Mouse (Mus musculus) kidney, postnatal 0 days (tissue): Measurements from ENCODE around the gene Gm20388. TPM values are rescaled to one million over a fixed set of nuclear protein-coding genes. Genes with fewer than 3 reads are reported as not detected.

ENCODE experiments used
- ATAC-seq: fragments of 200-750 bp; cut with Nextera tagmentation; replicated peaks from 2 replicates; pipeline ENCODE4 v1.8.0; 2017; ENCODE audit warnings: low read depth, moderate number of reproducible peaks, moderate TSS enrichment, moderate library complexity; ENCODE audit not compliant: low FRiP score
- DNase-seq: peaks from one replicate; pipeline ENCODE4 v3.0.0-alpha.2; 2016; ENCODE audit warnings: low spot score
- H3K27ac ChIP-seq: fragments of 300-500 bp; sonication (generic); 2 replicates; pipeline ENCODE4 v1.5.1; 2014; ENCODE audit warnings: mild to moderate bottlenecking
- H3K27me3 ChIP-seq: fragments of 300-500 bp; sonication (generic); 2 replicates; pipeline ENCODE4 v1.6.1; 2014; ENCODE audit warnings: low read length, mixed read lengths; ENCODE audit not compliant: insufficient read depth
- H3K36me3 ChIP-seq: fragments of 300-500 bp; sonication (generic); 2 replicates; pipeline ENCODE4 v1.6.1; 2014; ENCODE audit warnings: low read length, mixed read lengths; ENCODE audit not compliant: insufficient read depth
- H3K4me1 ChIP-seq: fragments of 300-500 bp; sonication (generic); replicated peaks from 2 replicates; pipeline ENCODE4 v1.6.1; 2014; ENCODE audit warnings: antibody characterized with exemption, low read length, mixed read lengths; ENCODE audit not compliant: insufficient read depth
- H3K4me2 ChIP-seq: fragments of 300-500 bp; sonication (generic); 2 replicates; pipeline ENCODE4 v1.6.1; 2014; ENCODE audit warnings: mild to moderate bottlenecking, low read length, moderate library complexity, mixed read lengths
- H3K4me3 ChIP-seq: fragments of 300-500 bp; sonication (generic); replicated peaks from 2 replicates; pipeline ENCODE4 v1.5.1; 2014; ENCODE audit warnings: low read depth, low read length
- H3K9ac ChIP-seq: fragments of 300-500 bp; sonication (generic); 2 replicates; pipeline ENCODE4 v1.6.1; 2014; ENCODE audit warnings: low read depth, low read length
- H3K9me3 ChIP-seq: fragments of 300-500 bp; sonication (generic); replicated peaks from 2 replicates; pipeline ENCODE4 v1.6.1; 2016; ENCODE audit warnings: low read length, inconsistent platforms, mixed read lengths
- CTCF ChIP-seq: IDR thresholded peaks from 2 replicates; pipeline ENCODE4 v1.5.1; 2016; ENCODE audit warnings: antibody characterized with exemption, low read depth, mild to moderate bottlenecking, moderate library complexity
- WGBS: fragments of 180-500 bp; shearing (Covaris S2); extraction: QIAGEN DNeasy Blood & Tissue Kit; methylation state at CpG from one replicate; pipeline ENCODE4 v1.1.7; 2014; 5-methylcytosine and 5-hydroxymethylcytosine counted together
- polyA plus RNA-seq: library from polyadenylated mRNA; unstranded; fragments of >200 nt; fragmentation: Nextera tagmentation; extraction: Ambion mirVana; gene quantifications from 2 replicates; pipeline ENCODE4 v1.2.1, GENCODE M21; 2015

The Gm20388 gene
- polyA plus RNA-seq, 1 experiment from 2014 or later: not detected

DNA sequence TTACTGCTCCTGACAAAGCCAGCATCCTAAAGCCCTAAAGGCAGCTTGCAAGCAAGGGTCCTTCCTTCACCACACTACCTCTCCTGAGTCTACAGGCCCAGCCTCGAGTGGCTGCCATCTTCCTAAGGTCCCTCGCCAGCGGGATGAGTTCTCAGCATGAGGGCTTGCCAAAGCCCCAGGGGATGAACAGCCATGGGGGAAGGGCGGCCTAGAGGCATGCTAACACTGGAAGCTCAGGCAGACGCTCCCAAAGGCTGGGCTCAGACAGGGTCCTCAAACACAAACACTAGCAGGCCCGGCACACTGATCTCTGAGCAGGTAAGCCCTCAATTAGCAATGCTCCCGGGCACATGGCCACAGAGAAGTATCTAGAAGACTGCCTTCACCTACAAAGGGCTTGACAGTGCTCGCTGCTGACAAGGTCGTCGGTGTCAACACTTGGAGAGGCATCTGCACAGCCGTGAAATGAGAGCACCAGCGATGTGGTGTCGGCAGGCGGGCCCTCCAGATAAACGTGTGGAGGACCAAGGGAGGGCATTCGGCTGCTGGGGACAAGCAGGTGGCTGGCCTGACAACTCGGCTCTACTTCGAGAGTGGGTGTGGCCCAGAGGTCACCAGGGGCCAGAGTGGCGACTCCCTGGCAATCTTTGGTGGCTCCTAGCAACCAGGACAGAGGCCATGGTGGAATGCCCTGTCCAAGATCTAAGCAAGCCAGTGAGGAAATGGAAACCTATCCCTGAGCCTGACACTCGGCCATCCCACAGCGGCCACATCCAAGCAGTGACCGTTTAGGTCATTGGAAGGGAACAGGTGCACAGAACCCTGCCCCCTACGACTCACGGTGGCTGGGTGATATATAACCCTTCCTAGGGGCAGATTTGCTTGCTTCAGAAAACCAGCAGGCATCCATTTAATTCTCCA is 1640.7 kb downstream of the Gm20388 start:
- Histone ChIP-seq H3K9ac (no peak overlapping the region), H3K4me1 (no peaks in the 10 kb centered on the region), H3K36me3 (peaks cover 32% of the 10 kb centered on the region), H3K27me3 (no peaks in the 10 kb centered on the region), H3K4me3 (no peak overlapping the region), H3K9me3 (no peaks in the 10 kb centered on the region), H3K27ac (no peak overlapping the region), H3K4me2 (no peak overlapping the region)
- ATAC-seq (no peak), DNase-seq (no peak)
- 64% methylated on average over 24 of the region's 24 CpGs for WGBS
- no peak for TF ChIP-seq CTCF

DNA sequence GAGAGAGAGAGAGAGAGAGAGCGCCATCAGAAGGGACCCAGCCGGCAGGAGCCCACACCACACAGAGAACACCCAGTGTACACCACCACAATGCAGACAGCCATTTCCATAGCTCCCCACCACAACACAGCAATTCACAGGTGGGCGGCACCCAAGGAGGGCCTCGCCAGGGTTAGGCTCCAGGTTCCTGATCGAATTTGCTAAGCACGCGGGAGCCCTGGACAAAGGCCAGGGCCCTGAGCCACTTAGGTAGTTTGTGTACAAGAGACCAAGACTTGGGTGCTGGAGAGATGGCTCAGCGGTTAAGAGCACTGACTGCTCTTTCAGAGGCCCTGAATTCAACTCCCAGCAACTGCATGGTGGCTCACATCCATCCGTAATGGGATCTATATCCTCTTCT is 1641.9 kb downstream of the Gm20388 start:
- Histone ChIP-seq H3K4me1 (no peaks in the 10 kb centered on the region), H3K36me3 (peaks cover 32% of the 10 kb centered on the region), H3K4me2 (no peak overlapping the region), H3K27ac (no peak overlapping the region), H3K9ac (no peak overlapping the region), H3K4me3 (no peak overlapping the region), H3K9me3 (no peaks in the 10 kb centered on the region), H3K27me3 (no peaks in the 10 kb centered on the region)
- ATAC-seq: no peak
- no peak for TF ChIP-seq CTCF
- WGBS: 90% methylated on average over 9 of the region's 9 CpGs
- no peak for DNase-seq

DNA sequence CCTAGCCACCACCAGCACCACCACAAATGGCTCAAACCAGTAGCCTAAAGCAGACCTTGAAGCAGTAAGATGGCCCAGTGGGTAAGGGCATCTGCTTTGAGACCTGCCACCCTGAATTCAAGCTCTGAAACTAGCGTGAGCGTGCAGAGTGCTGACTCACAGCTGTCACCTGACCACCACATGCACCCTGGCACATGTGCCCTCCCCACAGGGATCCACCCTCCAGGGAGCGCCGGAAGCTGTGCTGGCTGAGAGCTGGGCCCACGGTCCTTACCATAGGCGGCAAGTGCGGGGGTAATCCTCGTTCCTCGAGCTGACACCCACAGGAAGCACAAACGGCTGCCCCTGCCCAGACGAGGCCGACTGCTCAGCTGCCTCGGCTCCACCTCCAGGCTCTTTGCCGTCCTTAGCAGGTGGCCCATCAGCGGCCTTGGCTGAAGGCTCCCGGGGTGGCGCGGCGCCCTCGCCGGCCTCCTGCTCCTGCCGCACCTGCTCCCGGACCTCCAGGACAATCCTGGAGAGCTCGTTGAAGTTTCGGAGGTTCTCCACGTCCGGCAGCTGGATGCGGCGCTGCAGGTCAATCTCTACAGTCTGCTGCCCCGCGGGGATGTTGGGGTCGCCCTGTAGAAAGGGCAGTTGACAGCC is 1643.3 kb downstream of the Gm20388 start:
- 92% methylated on average over 32 of the region's 32 CpGs for WGBS
- Histone ChIP-seq H3K9ac (no peak overlapping the region), H3K4me3 (no peak overlapping the region)

DNA sequence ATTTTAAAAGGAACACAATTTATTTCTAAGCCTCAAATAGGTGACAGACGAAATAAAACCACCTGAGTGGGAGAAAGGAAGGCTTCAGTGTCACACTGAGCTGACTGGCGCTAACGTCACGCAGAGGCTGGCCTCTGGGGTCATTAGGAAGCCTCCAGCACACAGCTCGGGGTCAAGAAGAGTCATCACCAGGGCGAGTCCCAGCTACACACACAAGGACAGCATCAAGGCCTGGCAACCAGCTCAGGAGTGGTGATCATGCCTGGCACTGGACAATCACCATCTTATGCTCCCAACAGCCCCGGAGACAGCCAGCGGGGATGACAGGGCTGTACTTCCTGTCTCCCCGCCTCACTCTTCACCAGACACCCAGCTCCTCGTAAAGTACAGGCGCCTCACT is 1647.1 kb downstream of the Gm20388 start:
- no peak for TF ChIP-seq CTCF
- ATAC-seq: no peak
- 83% methylated on average over 11 of the region's 11 CpGs for WGBS
- H3K27me3 ChIP-seq: no peaks in the 10 kb centered on the region
- no peak overlapping the region for H3K27ac ChIP-seq
- H3K4me2 ChIP-seq: no peak overlapping the region
- H3K9ac ChIP-seq: no peak overlapping the region
- DNase-seq: no peak
- no peaks in the 10 kb centered on the region for H3K4me1 ChIP-seq
- H3K36me3 ChIP-seq: peaks cover 39% of the 10 kb centered on the region
- no peaks in the 10 kb centered on the region for H3K9me3 ChIP-seq
- no peak overlapping the region for H3K4me3 ChIP-seq

More for the DNA sequence above, 1643.3 kb downstream of the Gm20388 start:
- no peaks in the 10 kb centered on the region for H3K4me1 ChIP-seq
- DNase-seq: no peak
- H3K27ac ChIP-seq: no peak overlapping the region
- no peak for ATAC-seq
- peaks cover 40% of the 10 kb centered on the region for H3K36me3 ChIP-seq
- TF ChIP-seq CTCF: no peak
- no peaks in the 10 kb centered on the region for H3K9me3 ChIP-seq
- no peaks in the 10 kb centered on the region for H3K27me3 ChIP-seq
- H3K4me2 ChIP-seq: no peak overlapping the region

DNA sequence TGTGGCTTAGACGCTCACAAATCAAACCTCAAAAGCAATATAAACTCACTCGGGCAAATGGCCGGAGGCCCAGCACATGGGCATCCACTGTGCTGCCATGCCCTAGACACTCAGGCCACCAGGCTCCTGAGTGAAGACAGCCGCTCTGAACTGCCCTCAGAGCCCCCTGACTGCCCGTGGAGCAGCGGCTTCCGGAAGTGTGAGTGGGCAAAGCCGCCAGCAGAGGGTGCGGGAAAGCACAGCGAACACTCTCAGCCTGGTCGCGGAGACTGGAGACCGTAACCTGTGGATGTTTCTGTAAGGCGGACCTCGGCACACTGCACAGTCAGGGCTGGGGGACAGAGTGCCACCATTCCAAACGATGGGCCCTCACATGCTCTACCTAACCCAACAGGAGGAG is 1647.9 kb downstream of the Gm20388 start:
- DNase-seq (no peak), ATAC-seq (no peak)
- no peak; the same call in 1 of the 2 replicates for TF ChIP-seq CTCF
- H3K36me3 ChIP-seq: peaks cover 38% of the 10 kb centered on the region
- 83% methylated on average over 16 of the region's 16 CpGs for WGBS
- no peak overlapping the region for H3K9ac ChIP-seq
- no peaks in the 10 kb centered on the region for H3K4me1 ChIP-seq
- no peaks in the 10 kb centered on the region for H3K27me3 ChIP-seq
- H3K9me3 ChIP-seq: no peaks in the 10 kb centered on the region
- no peak overlapping the region for H3K4me2 ChIP-seq
- no peak overlapping the region for H3K4me3 ChIP-seq
- H3K27ac ChIP-seq: no peak overlapping the region

DNA sequence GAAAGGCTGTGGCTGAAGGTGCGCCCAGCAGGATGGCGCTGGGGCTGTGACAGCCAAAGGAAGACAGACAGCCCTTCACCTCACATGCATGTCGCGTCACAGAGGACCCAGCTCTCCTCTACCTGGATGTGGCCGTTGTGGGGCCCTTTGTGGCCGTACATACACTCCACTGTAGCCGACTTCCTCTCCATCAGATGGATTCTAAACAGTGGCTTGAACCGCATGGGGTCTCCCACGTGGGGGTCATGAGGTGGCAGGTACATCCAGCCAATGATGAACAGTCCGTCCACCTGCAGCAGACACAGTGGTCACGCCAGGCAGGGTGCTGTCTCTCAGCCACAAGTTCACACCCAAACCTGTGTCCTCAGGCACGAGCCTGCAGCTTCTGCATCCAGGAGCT is 1649.2 kb downstream of the Gm20388 start:
- no peak for ATAC-seq
- Histone ChIP-seq H3K4me1 (no peaks in the 10 kb centered on the region), H3K4me2 (no peak overlapping the region), H3K27me3 (no peaks in the 10 kb centered on the region), H3K4me3 (no peak overlapping the region), H3K9me3 (no peaks in the 10 kb centered on the region), H3K9ac (no peak overlapping the region), H3K36me3 (peaks cover 26% of the 10 kb centered on the region), H3K27ac (no peak overlapping the region)
- WGBS: 91% methylated on average over 12 of the region's 12 CpGs
- TF ChIP-seq CTCF: no peak
- no peak for DNase-seq
